Mouse (Mus musculus): ENCODE measurements at regions not wholly inside any gene's neighbourhood (a gene's known extent, or its start where the extent isn't known, plus 50 kb on each side); places are given as distances from the start of the nearest gene placed in this dataset.
A peak's percentile ranks its signal among the peaks of the same experiment; 100 is the strongest.

GRCm38 (mm10) chr7:111345117-111345516, 262.3 kb upstream of the Eif4g2 start:
- DNase-seq (ENCODE audit: extremely low read depth, insufficient read length, low spot score): no peak

GRCm38 (mm10) chr7:111337053-111337452, 254.2 kb upstream of the Eif4g2 start:
- no peak for DNase-seq (ENCODE audit: extremely low read depth, insufficient read length, low spot score)

- DNase-seq (ENCODE audit: extremely low read depth, insufficient read length, low spot score): no peak
Observed at GRCm38 (mm10) chr7:111322901-111323300, 240.1 kb upstream of the Eif4g2 start.

GRCm38 (mm10) chr7:111319917-111320316, 237.1 kb upstream of the Eif4g2 start:
- DNase-seq (ENCODE audit: extremely low read depth, insufficient read length, low spot score): no peak

- no peak for DNase-seq (ENCODE audit: extremely low read depth, insufficient read length, low spot score)
Observed at GRCm38 (mm10) chr7:111316479-111316990, 233.7 kb upstream of the Eif4g2 start.

- DNase-seq (ENCODE audit: extremely low read depth, insufficient read length, low spot score): no peak
Observed at GRCm38 (mm10) chr7:111313921-111314320, 231.1 kb upstream of the Eif4g2 start.

GRCm38 (mm10) chr7:111305196-111305595, 222.4 kb upstream of the Eif4g2 start:
- no peak for DNase-seq (ENCODE audit: extremely low read depth, insufficient read length, low spot score)

GRCm38 (mm10) chr7:111301791-111302488, 219.1 kb upstream of the Eif4g2 start:
- no peak for DNase-seq (ENCODE audit: extremely low read depth, insufficient read length, low spot score)

GRCm38 (mm10) chr7:111297174-111297902, 214.5 kb upstream of the Eif4g2 start:
- no peak for DNase-seq (ENCODE audit: extremely low read depth, insufficient read length, low spot score)

GRCm38 (mm10) chr7:111283411-111283955, 200.7 kb upstream of the Eif4g2 start:
- DNase-seq (ENCODE audit: extremely low read depth, insufficient read length, low spot score): no peak

- no peak for DNase-seq (ENCODE audit: extremely low read depth, insufficient read length, low spot score)
Observed at GRCm38 (mm10) chr7:111282314-111282713, 199.5 kb upstream of the Eif4g2 start.

- DNase-seq (ENCODE audit: extremely low read depth, insufficient read length, low spot score): no peak
Observed at GRCm38 (mm10) chr7:111277703-111278102, 194.9 kb upstream of the Eif4g2 start.

GRCm38 (mm10) chr7:111273839-111274238, 191.0 kb upstream of the Eif4g2 start:
- no peak for DNase-seq (ENCODE audit: extremely low read depth, insufficient read length, low spot score)

GRCm38 (mm10) chr7:111270874-111271273, 188.0 kb upstream of the Eif4g2 start:
- no peak for DNase-seq (ENCODE audit: extremely low read depth, insufficient read length, low spot score)

GRCm38 (mm10) chr7:111268197-111268596, 185.4 kb upstream of the Eif4g2 start:
- DNase-seq (ENCODE audit: extremely low read depth, insufficient read length, low spot score): no peak

GRCm38 (mm10) chr7:111263302-111263701, 180.5 kb upstream of the Eif4g2 start:
- no peak for DNase-seq (ENCODE audit: extremely low read depth, insufficient read length, low spot score)

GRCm38 (mm10) chr7:111259630-111260574, 177.1 kb upstream of the Eif4g2 start:
- DNase-seq (ENCODE audit: extremely low read depth, insufficient read length, low spot score): no peak

GRCm38 (mm10) chr7:111257842-111258241, 175.0 kb upstream of the Eif4g2 start:
- no peak for DNase-seq (ENCODE audit: extremely low read depth, insufficient read length, low spot score)

- DNase-seq (ENCODE audit: extremely low read depth, insufficient read length, low spot score): no peak
Observed at GRCm38 (mm10) chr7:111256199-111256598, 173.4 kb upstream of the Eif4g2 start.

GRCm38 (mm10) chr7:111249606-111250005, 166.8 kb upstream of the Eif4g2 start:
- peak; percentile 27 for DNase-seq (ENCODE audit: extremely low read depth, insufficient read length, low spot score)

- DNase-seq (ENCODE audit: extremely low read depth, insufficient read length, low spot score): peak; percentile 38
Observed at GRCm38 (mm10) chr7:111245488-111245887, 162.7 kb upstream of the Eif4g2 start.

Measured in 3134 (cell line).